Mouse (Mus musculus): ENCODE results near the gene Sfmbt2. TPM values are rescaled to one million over a fixed set of nuclear protein-coding genes. Genes with fewer than 3 reads are reported as not detected.

Gene Sfmbt2
- total RNA-seq, 2 experiments from 2014 or later, result 0.15 TPM

DNA sequence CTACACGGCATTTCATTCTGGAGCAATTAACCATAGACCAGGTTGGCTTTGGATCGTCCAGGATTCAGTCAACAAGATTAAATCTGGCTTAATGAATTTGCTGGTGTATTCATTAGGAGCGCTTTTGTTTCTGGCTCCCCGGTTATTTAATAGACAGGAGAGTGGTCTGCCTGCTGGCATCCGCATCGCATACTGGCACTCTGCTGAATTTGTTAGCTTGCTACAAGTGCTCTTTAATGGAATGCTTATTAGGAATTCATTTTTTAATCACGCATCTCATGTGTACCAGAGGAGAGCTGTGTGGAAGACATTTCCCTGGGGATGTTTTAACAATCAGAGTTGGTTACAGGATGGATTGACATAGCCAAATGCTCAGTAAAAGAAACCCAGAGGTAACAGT lies 155.3 kb downstream of the Sfmbt2 start:
- intact Hi-C loops (cut with DNase I), result no loop called here
- no peak for DNase-seq

DNA sequence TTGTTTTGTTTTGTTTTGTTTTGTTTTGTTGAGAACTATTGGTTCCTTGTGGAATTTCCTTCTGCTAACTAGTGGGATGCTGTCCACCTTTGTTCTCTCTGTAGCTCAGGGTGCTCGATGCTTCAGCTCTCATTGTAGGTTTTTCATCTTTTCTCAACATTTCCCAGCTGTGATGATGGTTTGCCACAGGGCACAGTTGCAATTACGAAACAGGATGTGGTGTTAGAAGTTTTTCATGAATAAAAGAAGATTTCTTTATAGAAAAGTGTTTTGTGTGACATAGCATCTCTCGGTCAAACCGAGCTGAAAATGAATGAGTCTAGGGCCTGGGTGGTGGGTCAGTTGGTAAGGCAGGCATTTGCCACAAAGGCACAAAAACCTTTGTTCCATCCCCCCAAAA lies 171.5 kb downstream of the Sfmbt2 start:
- no peak for DNase-seq
- intact Hi-C loops (cut with DNase I), result no loop called here

DNA sequence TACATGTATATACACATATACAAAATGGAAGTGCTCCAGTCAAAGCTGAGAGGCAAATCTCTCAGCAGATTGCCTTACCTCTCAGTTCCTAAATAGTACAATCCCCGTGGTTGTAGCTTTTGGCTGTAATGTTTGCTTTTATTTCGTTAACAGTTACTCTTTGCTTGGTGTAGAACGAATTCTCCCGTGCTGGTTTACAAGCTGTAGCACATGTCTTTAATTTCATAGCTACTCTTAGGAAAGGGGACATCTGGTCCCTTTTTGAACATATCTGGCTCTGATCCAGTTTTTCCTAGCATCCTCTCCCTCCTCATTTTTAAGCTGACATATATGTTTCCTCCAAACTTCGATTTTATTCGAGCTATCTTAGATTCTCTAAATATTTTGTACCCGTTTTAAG lies 172.1 kb downstream of the Sfmbt2 start:
- DNase-seq, result no peak
- intact Hi-C loops (cut with DNase I), result no loop called here

DNA sequence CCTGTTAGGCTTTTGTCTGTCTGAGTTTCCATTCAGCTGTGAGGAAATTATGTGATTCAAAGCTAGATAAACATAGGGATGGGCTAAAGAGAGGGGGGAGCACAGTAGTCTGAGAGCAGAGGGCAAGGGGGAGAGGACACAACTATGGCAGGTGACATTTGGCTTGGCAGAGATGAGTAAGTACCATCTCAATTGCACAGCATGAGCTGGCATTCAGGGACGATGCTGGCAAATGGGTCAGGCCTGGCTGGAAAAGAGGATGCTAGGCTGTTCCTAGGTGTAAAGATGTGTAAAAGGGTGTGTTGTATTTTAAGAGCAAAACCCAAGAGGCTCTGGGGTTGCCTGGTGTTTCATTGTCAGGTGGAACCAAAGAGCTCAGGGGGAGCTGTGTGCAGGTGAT lies 188.5 kb downstream of the Sfmbt2 start:
- DNase-seq, result no peak
- intact Hi-C loops (cut with DNase I), result no loop called here

DNA sequence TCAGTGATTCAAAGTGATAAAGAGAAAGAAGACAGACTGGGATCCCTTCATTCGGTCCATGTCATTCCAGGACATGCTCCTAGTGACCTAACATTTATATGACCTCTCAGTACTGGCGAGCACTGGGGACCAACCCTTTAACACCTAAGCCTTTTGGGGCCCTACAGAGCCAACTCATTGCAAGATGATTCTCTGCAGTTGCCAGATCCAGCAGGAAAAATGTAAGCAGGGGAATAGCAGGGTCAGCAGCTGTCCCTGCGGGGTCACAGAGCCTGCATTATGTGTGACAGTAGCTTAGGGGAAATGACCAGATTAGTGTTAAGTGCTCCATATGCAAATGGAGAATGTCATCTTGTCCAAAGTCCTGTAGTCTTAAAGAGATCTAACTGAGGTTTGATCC lies 195.2 kb downstream of the Sfmbt2 start:
- no peak for DNase-seq
- intact Hi-C loops (cut with DNase I), result no loop called here

DNA sequence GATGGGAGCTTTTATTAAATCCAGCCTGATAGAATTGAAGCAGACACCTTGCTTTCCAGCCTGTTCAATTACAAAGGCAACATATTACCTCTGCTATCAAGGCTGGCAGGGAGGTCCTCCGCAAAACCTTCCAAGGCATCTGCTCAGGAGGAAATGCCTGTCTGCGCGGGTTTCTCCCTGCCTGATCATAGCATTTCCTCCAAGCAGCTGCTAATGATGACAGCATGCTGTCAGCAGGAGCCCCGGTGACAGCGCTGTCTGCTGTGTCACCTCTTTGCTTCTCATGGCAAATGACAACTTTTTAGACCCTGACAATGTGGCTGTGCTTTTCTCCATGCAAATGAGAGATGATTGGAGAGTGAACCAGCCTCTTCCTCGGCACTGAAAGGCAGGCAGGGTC lies 199.1 kb downstream of the Sfmbt2 start:
- intact Hi-C loops (cut with DNase I), result no loop called here
- no peak for DNase-seq

DNA sequence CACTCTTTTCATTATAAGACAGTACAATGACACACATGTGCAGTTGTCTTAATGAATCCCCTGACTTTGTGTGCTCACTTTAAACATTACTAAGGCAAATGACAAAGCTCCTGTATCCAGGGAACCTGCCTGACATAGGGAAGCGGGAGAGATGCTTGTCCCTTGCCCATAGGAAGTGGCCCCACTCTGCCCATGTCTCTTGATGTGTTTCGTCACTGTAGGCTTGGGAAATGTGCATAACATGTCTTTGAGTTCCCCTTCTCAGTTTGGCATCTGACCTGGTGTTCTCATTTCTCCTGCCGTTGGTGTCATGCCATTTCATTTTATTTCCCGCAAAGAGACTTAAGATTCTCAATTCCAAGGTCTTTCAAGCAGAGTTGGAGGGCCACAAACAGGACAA lies 202.0 kb downstream of the Sfmbt2 start:
- no peak for DNase-seq
- intact Hi-C loops (cut with DNase I), result no loop called here

DNA sequence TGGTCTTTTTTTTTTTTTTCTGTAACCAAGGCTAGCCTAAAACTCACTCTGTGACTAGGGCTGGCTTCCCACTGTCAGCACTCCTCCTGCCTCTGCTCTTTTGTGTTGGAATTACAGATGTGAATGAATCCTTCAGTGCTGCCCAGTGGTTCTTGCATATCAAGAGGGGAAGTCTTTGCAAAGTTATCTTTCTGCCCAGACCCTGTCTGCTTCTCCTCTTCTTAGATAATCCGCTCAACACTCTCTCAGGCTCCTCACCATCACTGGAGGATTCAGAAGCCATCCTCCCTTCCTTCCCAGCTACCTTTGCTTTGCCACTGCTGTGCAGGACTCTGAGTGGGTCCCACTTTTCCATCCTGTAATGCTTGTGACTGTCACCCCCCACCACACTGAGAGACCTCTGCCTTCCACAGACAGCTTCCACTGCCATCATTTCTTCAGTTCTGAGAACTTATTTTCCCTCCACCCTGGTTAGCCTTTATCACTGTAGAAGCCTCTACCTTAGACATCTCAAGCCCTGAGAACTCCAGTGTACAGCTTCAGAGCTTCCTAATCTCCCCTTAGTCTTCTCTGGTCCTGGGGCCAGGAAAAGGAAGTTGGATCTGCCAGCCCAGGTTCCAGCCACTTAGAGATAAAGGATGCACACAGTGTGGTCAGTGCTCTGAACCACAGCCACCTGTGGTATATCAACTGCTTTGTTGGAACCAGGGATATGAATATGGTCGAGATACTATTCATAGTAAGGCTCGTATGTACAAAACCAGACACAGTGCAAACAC lies 205.8 kb downstream of the Sfmbt2 start:
- DNase-seq, result no peak
- intact Hi-C loops (cut with DNase I), result no loop called here

DNA sequence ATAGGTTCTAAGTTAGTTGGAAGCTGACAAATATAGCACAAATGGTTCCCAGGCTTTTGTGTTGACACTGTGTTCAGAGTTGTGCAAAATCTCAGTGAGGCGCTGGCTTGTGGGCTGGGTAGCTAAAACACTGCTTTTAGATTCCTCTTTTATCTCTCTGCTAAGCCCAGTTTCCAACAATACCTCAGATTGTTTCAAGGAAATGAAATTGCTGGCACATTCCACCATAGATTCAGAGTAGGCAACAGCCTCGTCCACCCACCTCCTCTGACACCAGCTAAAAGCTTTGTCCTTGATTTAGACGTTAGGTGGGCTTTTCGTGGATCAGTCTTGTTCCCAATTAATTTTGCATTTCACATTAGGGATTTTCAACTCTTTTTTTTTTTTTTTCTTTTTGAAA lies 212.4 kb downstream of the Sfmbt2 start:
- intact Hi-C loops (cut with DNase I), result no loop called here

DNA sequence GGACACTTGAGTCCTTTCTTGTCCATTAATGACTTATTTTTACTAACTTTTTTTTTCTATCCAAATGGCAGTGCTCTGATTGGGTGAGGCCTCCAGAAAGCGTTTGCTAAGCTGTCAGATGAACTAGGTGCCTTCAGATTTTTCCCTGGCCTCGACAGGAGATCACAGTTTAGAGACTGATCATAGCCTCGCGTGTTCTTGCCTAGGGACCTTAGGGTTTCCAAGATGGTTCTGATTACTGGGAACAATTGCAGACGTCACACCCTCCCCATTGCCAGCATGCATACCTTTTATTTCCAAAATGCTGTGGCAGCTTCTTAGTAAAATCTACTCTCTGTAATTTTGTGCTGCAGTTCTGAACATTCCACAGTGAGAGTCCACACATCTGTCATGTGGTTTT lies 212.8 kb downstream of the Sfmbt2 start:
- intact Hi-C loops (cut with DNase I), result no loop called here
- no peak for DNase-seq

More for the DNA sequence above, 212.4 kb downstream of the Sfmbt2 start:
- DNase-seq, result no peak

DNA sequence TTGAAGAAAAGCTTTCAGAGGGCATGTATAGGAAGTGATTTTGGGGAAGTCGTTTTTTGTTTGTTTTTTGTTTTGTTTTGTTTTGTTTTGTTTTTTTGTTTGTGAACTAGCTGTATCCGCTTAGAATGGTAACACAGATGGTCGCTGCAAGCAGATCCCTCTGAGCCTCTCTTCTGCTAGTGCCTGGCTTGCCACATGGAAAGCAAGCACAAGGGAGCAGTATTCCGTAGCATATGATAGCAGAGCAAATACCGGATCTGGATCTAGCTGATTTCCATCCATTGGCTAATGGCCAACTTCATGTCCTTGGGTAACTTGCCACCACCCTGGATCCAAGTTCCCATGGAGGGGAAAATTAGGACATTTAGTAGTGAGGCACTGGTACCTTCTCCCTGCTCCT lies 221.0 kb downstream of the Sfmbt2 start:
- intact Hi-C loops (cut with DNase I), result no loop called here
- no peak for DNase-seq

DNA sequence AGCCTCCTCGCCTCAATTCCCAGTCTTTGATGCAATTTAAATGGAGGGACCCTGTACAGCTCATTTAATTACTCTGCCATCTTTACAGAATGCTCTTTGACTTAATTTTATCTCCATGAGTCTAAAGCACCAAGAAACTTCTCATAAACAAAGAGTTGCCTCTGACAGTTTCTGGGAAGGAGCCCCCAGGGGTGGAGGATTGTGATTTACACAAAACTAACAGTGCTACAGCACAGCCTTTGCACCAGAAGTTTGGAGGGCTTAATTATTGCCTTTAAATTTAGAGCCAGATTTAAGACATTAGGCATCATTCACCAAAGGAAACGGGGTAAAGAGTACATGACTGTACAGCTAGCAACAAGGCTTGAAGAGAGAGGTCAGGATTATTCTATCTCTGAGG lies 245.2 kb downstream of the Sfmbt2 start:
- DNase-seq, result no peak
- intact Hi-C loops (cut with DNase I), result no loop called here

Small RNAs within 50 kb of the gene (microRNA-seq; reads per million reads assigned to microRNA genes)
- gene Gm22051 (0 reads per million in 2 experiments), gene Gm22072 (0 reads per million in 2 experiments), gene Gm22091 (0 reads per million in 2 experiments), gene Gm22166 (0 reads per million in 2 experiments), gene Gm22239 (0 to 0.36 reads per million in 2 experiments), gene Gm22626 (0 reads per million in 2 experiments), gene Gm22635 (0 reads per million in 2 experiments), gene Gm22677 (0 reads per million in 2 experiments), gene Gm22678 (0 reads per million in 2 experiments), gene Gm22775 (0 reads per million in 2 experiments), gene Gm22925 (0 reads per million in 2 experiments), gene Gm23108 (0 reads per million in 2 experiments), gene Gm23288 (0 reads per million in 2 experiments), gene Gm23542 (0 reads per million in 2 experiments), gene Gm23569 (0 reads per million in 2 experiments), gene Gm23571 (0 reads per million in 2 experiments), gene Gm23578 (0 reads per million in 2 experiments), gene Gm23651 (0 reads per million in 2 experiments), gene Gm23988 (0 reads per million in 2 experiments), gene Gm24028 (0 reads per million in 2 experiments), gene Gm24167 (0 reads per million in 2 experiments), gene Gm24315 (0 reads per million in 2 experiments), gene Gm24342 (0 reads per million in 2 experiments), gene Gm24488 (0 reads per million in 2 experiments), gene Gm24640 (0 reads per million in 2 experiments), gene Gm24673 (0 reads per million in 2 experiments), gene Gm24761 (0 reads per million in 2 experiments), gene Gm24806 (0 reads per million in 2 experiments), gene Gm25022 (0 reads per million in 2 experiments), gene Gm25158 (0 reads per million in 2 experiments), gene Gm25263 (0 reads per million in 2 experiments), gene Gm25285 (0 reads per million in 2 experiments), gene Gm25316 (0 reads per million in 2 experiments), gene Gm25451 (0 reads per million in 2 experiments), gene Gm25673 (0 reads per million in 2 experiments), gene Gm25680 (0 reads per million in 2 experiments), gene Gm25701 (0 reads per million in 2 experiments), gene Gm25753 (0 reads per million in 2 experiments), gene Gm25943 (0 reads per million in 2 experiments), gene Gm26060 (0 reads per million in 2 experiments), gene Gm26073 (0 reads per million in 2 experiments), gene Gm26092 (0 reads per million in 2 experiments), gene Gm26156 (0 reads per million in 2 experiments), gene Gm26229 (0 reads per million in 2 experiments), gene Gm26398 (0 reads per million in 2 experiments), gene Gm26426 (0 reads per million in 2 experiments), gene Gm26431 (0 reads per million in 2 experiments), gene Gm26491 (0 reads per million in 2 experiments), gene Mir297a-2 (0 reads per million in 2 experiments), gene Mir297a-3 (0 reads per million in 2 experiments), gene Mir297a-4 (0 reads per million in 2 experiments), gene Mir297b (0 reads per million in 2 experiments), gene Mir297c (0 reads per million in 2 experiments), gene Mir466 (0 reads per million in 2 experiments), gene Mir466b-1 (0 reads per million in 2 experiments), gene Mir466b-2 (0 reads per million in 2 experiments), gene Mir466b-3 (0 reads per million in 2 experiments), gene Mir466b-4 (0 reads per million in 2 experiments), gene Mir466b-5 (0 reads per million in 2 experiments), gene Mir466b-6 (0 reads per million in 2 experiments), gene Mir466b-7 (0 reads per million in 2 experiments), gene Mir466b-8 (0 reads per million in 2 experiments), gene Mir466c-1 (0 reads per million in 2 experiments), gene Mir466c-2 (0 reads per million in 2 experiments), gene Mir466d (0 reads per million in 2 experiments), gene Mir466e (0 reads per million in 2 experiments), gene Mir466f-1 (0 reads per million in 2 experiments), gene Mir466f-2 (0 reads per million in 2 experiments), gene Mir466f-3 (0 reads per million in 2 experiments), gene Mir466g (0 reads per million in 2 experiments), gene Mir466h (0 reads per million in 2 experiments), gene Mir466l (0 reads per million in 2 experiments), gene Mir466m (0 reads per million in 2 experiments), gene Mir466n (0 to 1.1 reads per million in 2 experiments), gene Mir466o (0 reads per million in 2 experiments), gene Mir466p (0 reads per million in 2 experiments), gene Mir467a-1 (0 reads per million in 2 experiments), gene Mir467a-10 (0 reads per million in 2 experiments), gene Mir467a-2 (0 reads per million in 2 experiments), gene Mir467a-3 (0 reads per million in 2 experiments), gene Mir467a-4 (0 reads per million in 2 experiments), gene Mir467a-5 (0 reads per million in 2 experiments), gene Mir467a-6 (0 reads per million in 2 experiments), gene Mir467a-7 (0 reads per million in 2 experiments), gene Mir467a-8 (0 reads per million in 2 experiments), gene Mir467a-9 (0 reads per million in 2 experiments), gene Mir467b (0 reads per million in 2 experiments), gene Mir467c (28.6 to 36.4 reads per million in 2 experiments), gene Mir467d (292 to 298 reads per million in 2 experiments), gene Mir467e (251 to 296 reads per million in 2 experiments), gene Mir669a-1 (0 reads per million in 2 experiments), gene Mir669a-10 (0 reads per million in 2 experiments), gene Mir669a-11 (0 reads per million in 2 experiments), gene Mir669a-12 (0 reads per million in 2 experiments), gene Mir669a-2 (0 reads per million in 2 experiments), gene Mir669a-3 (0 reads per million in 2 experiments), gene Mir669a-4 (0 reads per million in 2 experiments), gene Mir669a-5 (0 reads per million in 2 experiments), gene Mir669a-6 (0 reads per million in 2 experiments), gene Mir669a-7 (0 reads per million in 2 experiments), gene Mir669a-8 (0 reads per million in 2 experiments), gene Mir669a-9 (0 reads per million in 2 experiments), gene Mir669b (0 reads per million in 2 experiments), gene Mir669c (17.1 to 29.7 reads per million in 2 experiments), gene Mir669d (0 reads per million in 2 experiments), gene Mir669d-2 (0 reads per million in 2 experiments), gene Mir669e (0.74 to 6.4 reads per million in 2 experiments), gene Mir669f (0 reads per million in 2 experiments), gene Mir669g (0 reads per million in 2 experiments), gene Mir669h (0.72 to 0.74 reads per million in 2 experiments), gene Mir669i (0 reads per million in 2 experiments), gene Mir669j (0 reads per million in 2 experiments), gene Mir669k (0 reads per million in 2 experiments), gene Mir669l (4.5 to 15.4 reads per million in 2 experiments), gene Mir669m-1 (0 reads per million in 2 experiments), gene Mir669m-2 (0 reads per million in 2 experiments), gene Mir669o (33.4 to 65.5 reads per million in 2 experiments), gene Mir669p-1 (0 reads per million in 2 experiments), gene Mir669p-2 (0 reads per million in 2 experiments)

Other genes with a start within 250 kb of the Sfmbt2 start
- gene Itih2, start 239.1 kb upstream of the Sfmbt2 start, total RNA-seq (2021), result under 1 TPM; 0.36 to 0.69 TPM
- 10 to 100 TPM; 13.0 to 14.2 TPM for gene Itih5, start 216.9 kb upstream of the Sfmbt2 start, total RNA-seq (2021)